Mouse (Mus musculus): Measurements from ENCODE around the gene Jag2.

The Jag2 gene

GRCm38 (mm10) chr12:112866467-112867080 is 63.0 kb downstream of the Jag2 start:
- no peak for DNase-seq

- DNase-seq = no peak
These were observed 64.8 kb downstream of the Jag2 start for GRCm38 (mm10) chr12:112864804-112865203.

DNA sequence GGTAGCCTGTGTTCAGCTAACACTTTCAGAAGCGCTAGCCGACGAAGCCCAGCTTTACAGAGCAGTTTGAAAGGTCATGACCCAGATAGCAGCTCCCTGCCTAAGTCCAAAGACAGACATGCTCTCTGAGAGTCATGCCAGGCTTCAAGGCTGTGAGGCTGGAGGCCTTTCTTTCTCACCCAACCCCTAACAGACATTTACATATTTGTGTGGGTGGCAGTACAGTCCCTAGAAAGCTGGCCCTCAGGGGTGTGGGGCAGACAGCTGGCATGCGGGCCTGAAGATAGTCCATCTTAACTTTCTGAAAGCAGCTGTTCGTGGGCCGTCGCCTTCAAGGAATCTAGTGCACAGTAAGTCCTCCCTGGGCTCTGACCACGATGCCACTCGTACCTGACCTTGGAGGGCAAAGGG is 67.7 kb downstream of the Jag2 start:
- DNase-seq = no peak

DNA sequence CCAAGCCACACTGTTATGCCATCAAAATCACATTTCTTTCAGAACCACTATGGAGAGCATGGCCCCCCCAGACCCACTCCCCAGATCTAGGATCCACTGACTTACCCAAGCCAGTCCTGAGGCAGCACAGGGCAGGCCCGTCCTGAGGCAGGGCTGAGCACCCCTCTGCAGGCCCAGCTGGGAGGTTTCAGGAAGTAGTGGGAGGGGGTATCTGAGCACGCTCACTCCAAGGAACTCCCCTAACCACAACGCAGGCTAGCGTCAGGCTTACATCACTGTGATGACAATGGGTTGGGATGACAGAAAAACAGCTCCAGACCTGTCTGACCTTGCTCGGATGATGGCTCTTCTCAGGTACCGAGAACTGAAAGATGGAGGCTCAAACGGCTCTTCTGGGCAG is 68.8 kb downstream of the Jag2 start:
- no peak for DNase-seq

DNA sequence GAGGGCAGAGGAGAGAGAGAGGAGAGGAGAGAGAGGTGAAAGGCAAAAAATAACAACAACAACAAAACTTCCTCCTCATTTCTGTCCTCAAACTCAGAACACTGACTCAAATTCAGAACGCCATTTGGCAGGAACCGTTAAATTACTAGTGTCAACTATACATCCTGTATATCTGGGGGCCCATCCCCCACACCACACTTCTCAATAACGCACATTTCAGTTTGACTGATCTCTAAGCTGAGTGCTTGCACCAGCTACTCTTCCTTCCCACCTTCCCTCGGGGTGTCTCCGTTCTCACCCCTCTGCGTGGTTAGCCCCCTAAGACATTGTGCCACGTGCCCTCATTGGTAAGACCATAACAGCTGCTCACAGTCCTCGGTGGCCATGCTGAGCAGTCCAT is 69.6 kb downstream of the Jag2 start:
- DNase-seq = no peak

GRCm38 (mm10) chr12:112858581-112859336 is 70.8 kb downstream of the Jag2 start:
- DNase-seq = no peak
